Mouse (Mus musculus): ENCODE measurements around the gene Mif. TPM values are rescaled to one million over a fixed set of nuclear protein-coding genes. Genes with fewer than 3 reads are reported as not detected.
A peak's percentile ranks its signal among the peaks of the same experiment; 100 is the strongest.
"Not testable (repeated sequence)": the region's sequence is repeated elsewhere in the genome, so short reads cannot be mapped to it uniquely, and the experiment has no call there.

Gene Mif
- polyA plus RNA-seq, 1 experiment from 2014 or later = 529 TPM

DNA sequence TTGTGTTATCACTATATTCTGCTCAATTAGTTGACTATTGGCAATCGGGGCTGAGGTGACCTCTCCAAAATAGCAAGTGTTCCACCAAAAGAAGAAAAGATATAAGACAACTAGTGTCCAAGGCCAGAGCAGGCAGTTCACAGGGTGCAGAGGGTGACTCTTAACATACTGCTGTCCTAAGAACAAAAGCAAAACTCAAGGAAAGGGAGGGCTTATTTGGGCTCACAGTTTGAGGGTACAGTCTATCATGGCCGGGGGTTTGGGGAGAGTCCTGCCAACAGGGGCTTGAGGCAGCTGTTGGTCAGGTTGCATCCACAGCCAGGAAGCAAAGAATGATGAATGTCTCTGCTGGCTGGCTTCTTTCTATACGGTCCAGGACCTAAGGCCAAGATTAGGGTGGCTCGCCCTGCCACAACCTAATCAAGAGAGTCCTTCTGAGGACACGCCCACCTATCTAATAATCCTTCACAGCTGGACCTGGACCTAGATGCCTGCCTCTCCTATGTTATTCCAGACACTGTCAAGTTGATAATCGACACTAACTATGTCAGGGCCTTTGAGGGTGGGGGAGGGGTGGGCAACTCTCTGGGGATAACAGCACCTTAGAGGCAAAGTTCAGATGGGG lies 14.6 kb downstream of the Mif start:
- WGBS = 58% methylated on average over 6 of the region's 6 CpGs
- Histone ChIP-seq H3K36me3 (ENCODE audit: control insufficient read depth, insufficient read depth) (no peaks in the 10 kb centered on the region), H3K4me1 (replicated peaks; ENCODE audit: control insufficient read depth, insufficient read depth, low read length) (no peaks in the 10 kb centered on the region), H3K27ac (ENCODE audit: low read depth, low read length) (no peak overlapping the region), H3K9ac (ENCODE audit: low read depth, low read length) (no peak overlapping the region), H3K27me3 (replicated peaks; ENCODE audit: control insufficient read depth, insufficient read depth, low read length) (no peaks in the 10 kb centered on the region), H3K4me2 (replicated peaks; ENCODE audit: low read depth) (no peak overlapping the region), H3K9me3 (ENCODE audit: control insufficient read depth) (no peaks in the 10 kb centered on the region), H3K4me3 (ENCODE audit: low read depth, low read length) (no peak overlapping the region)
- ATAC-seq = no peak
- no peak for TF ChIP-seq CTCF (IDR thresholded peaks at IDR 0.05; ENCODE audit: low read depth)

DNA sequence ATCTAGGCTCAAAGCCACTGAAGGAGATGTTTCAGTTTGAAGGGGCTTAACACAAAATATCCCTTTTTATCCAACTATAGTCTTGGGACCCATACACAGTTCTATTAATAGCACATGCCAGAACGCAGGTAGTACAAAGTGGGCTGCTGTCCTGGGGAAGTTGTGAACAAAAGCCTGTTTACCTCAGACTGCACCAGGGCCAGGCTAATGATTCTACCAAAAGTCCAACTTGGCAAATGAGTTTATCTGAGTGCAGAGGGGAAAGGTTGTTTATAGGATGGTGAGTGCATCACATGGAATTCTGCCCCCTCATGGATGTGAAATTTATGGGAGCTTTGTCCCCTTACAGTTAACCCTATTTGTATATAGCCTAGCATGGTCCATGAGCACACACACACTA lies 15.2 kb downstream of the Mif start:
- Histone ChIP-seq H3K9ac (ENCODE audit: low read depth, low read length) (no peak overlapping the region), H3K9me3 (ENCODE audit: control insufficient read depth) (no peaks in the 10 kb centered on the region), H3K27ac (ENCODE audit: low read depth, low read length) (no peak overlapping the region), H3K4me1 (replicated peaks; ENCODE audit: control insufficient read depth, insufficient read depth, low read length) (no peaks in the 10 kb centered on the region), H3K4me3 (ENCODE audit: low read depth, low read length) (no peak overlapping the region), H3K27me3 (replicated peaks; ENCODE audit: control insufficient read depth, insufficient read depth, low read length) (no peaks in the 10 kb centered on the region), H3K36me3 (ENCODE audit: control insufficient read depth, insufficient read depth) (no peaks in the 10 kb centered on the region), H3K4me2 (replicated peaks; ENCODE audit: low read depth) (no peak overlapping the region)
- WGBS = 61% methylated on average over 1 of the region's 1 CpGs
- no peak for ATAC-seq
- 0 out of 2 replicates have a peak, but pooled peaks have one; percentile 11 for TF ChIP-seq CTCF (IDR thresholded peaks at IDR 0.05; ENCODE audit: low read depth)

DNA sequence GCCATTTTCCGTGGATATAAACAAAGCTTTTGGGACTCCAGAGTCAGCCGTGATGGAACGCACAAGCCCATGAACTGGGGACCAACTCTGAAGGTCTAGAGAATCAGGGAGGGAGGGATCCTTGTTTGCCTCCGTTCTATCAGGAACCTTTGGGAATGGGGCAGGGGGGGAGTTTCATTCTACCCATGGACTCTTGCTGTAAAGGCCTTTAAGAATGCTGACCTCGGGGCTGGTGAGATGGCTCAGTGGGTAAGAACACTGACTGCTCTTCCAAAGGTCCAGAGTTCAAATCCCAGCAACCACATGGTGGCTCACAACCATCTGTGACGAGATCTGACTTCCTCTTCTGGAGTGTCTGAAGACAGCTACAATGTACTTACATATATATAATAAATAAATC lies 16.1 kb downstream of the Mif start:
- not testable (repeated sequence) for H3K4me1 ChIP-seq (replicated peaks; ENCODE audit: control insufficient read depth, insufficient read depth, low read length); ATAC-seq; H3K9ac ChIP-seq (ENCODE audit: low read depth, low read length); H3K9me3 ChIP-seq (ENCODE audit: control insufficient read depth); H3K27me3 ChIP-seq (replicated peaks; ENCODE audit: control insufficient read depth, insufficient read depth, low read length); H3K4me2 ChIP-seq (replicated peaks; ENCODE audit: low read depth); H3K4me3 ChIP-seq (ENCODE audit: low read depth, low read length); H3K36me3 ChIP-seq (ENCODE audit: control insufficient read depth, insufficient read depth); H3K27ac ChIP-seq (ENCODE audit: low read depth, low read length)
- 72% methylated on average over 6 of the region's 6 CpGs for whole genome bisulfite sequencing

DNA sequence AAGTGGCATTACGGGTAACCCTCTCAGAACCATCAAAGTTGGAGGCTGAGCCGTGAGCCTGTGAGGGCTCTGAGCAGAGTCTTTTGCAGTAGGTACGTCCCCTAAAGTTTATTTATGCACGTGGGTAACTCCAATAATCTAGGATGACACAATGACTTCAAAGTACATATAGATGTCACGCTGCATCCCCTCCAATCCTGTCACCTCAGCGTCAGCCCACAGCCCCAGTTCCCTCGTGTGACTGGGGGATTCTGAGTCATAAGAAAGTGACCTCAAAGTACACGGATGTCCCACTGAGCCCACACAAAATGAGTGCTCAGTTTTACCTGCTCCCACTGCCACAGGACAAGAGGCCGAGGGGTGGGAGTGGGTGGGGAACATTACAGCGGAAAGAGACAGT lies 20.9 kb downstream of the Mif start:
- no peaks in the 10 kb centered on the region for H3K36me3 ChIP-seq (ENCODE audit: control insufficient read depth, insufficient read depth)
- H3K4me1 ChIP-seq (replicated peaks; ENCODE audit: control insufficient read depth, insufficient read depth, low read length) = no peaks in the 10 kb centered on the region
- no peak overlapping the region for H3K27ac ChIP-seq (ENCODE audit: low read depth, low read length)
- TF ChIP-seq CTCF (IDR thresholded peaks at IDR 0.05; ENCODE audit: low read depth) = no peak
- H3K4me3 ChIP-seq (ENCODE audit: low read depth, low read length) = no peak overlapping the region
- H3K9me3 ChIP-seq (ENCODE audit: control insufficient read depth) = no peaks in the 10 kb centered on the region
- no peak overlapping the region for H3K4me2 ChIP-seq (replicated peaks; ENCODE audit: low read depth)
- H3K27me3 ChIP-seq (replicated peaks; ENCODE audit: control insufficient read depth, insufficient read depth, low read length) = no peaks in the 10 kb centered on the region
- no peak for ATAC-seq
- 86% methylated on average over 10 of the region's 10 CpGs for WGBS
- H3K9ac ChIP-seq (ENCODE audit: low read depth, low read length) = no peak overlapping the region

DNA sequence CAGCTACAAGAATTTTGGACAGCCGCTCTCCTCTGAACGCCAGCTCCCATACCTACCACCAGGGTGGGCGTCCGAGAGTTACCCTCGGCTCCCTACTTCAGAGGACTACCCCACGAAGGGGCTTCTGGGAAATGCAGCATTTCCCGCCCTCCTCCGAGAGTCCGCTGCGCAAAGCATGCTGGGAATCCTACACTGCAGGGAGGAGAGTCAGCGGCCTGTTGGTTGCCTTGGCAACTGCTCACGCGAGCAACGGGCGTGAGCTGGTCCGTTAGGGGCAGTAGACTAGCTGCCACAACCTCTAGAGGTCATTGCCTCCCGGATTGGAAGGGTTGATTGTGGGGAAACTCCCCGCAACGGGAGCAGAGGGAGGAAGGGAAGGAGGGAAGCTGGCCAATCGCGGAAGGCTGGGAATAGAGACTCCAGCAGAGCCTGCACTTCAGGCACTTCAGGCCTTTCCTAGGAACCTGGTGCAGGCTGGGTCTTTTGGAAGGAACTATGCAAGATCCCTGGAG lies 22.7 kb downstream of the Mif start, which contains the start of gene Gstt2:
Gene Gstt2 (minus strand): TSS at position 177 of the 512 bp plus-strand sequence.
- Histone ChIP-seq H3K4me3 (ENCODE audit: low read depth, low read length) (peak within 1 kb of the TSS; percentile 27), H3K27ac (ENCODE audit: low read depth, low read length) (peak within 1 kb of the TSS; percentile 41; the same call in 1 of the 2 replicates), H3K4me1 (replicated peaks; ENCODE audit: control insufficient read depth, insufficient read depth, low read length) (no peaks in the 10 kb centered on the region), H3K36me3 (ENCODE audit: control insufficient read depth, insufficient read depth) (no peaks in the 10 kb centered on the region), H3K9ac (ENCODE audit: low read depth, low read length) (0 out of 2 replicates have a peak within 1 kb of the TSS, but pooled peaks have one; percentile 18), H3K27me3 (replicated peaks; ENCODE audit: control insufficient read depth, insufficient read depth, low read length) (no peaks in the 10 kb centered on the region), H3K9me3 (ENCODE audit: control insufficient read depth) (no peaks in the 10 kb centered on the region), H3K4me2 (replicated peaks; ENCODE audit: low read depth) (peak within 1 kb of the TSS; percentile 58)
- under 1% methylated on average over 21 of the region's 21 CpGs for WGBS
- ATAC-seq = peak; percentile 67
- TF ChIP-seq CTCF (IDR thresholded peaks at IDR 0.05; ENCODE audit: low read depth) = peak; percentile 68

DNA sequence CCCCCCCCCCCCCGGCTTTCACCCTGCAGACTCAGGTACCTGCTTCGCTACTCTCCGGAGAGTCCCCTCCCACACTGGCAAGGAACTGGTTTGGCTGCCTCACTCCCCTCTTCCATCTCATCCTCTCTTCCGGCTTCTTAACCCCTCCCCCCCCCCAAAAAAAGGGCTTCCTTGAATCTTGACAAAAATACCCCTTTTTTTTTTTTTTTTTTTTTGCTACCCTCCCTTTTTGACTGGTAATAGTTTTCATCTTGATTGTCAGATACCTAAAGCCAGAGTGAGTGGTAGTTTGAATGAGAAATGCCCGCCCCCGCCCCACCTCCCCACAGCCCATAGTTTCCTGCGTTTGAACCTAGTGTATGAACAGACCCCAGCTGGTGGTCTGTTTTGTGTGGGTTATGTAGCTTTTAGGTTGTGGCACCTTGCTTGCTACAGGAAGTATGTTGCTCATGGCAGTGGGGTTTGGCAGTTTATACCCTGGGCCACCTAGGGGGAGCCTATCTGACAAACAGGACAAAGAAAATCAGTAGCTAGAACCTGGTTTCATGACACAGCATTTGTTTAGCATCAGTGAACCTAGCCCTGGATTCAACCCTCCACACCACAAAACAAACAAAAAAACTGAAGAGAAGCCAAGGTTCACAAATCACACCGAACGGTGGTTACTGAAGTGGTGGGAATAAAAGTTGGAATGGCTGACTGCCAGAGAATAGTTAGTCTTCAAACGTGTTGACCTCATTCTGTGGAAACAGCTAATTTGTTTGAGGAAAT lies 24.1 kb downstream of the Mif start:
- no peak overlapping the region for H3K9ac ChIP-seq (ENCODE audit: low read depth, low read length)
- H3K36me3 ChIP-seq (ENCODE audit: control insufficient read depth, insufficient read depth) = no peaks in the 10 kb centered on the region
- H3K4me3 ChIP-seq (ENCODE audit: low read depth, low read length) = peak overlapping the region; percentile 55
- no peaks in the 10 kb centered on the region for H3K4me1 ChIP-seq (replicated peaks; ENCODE audit: control insufficient read depth, insufficient read depth, low read length)
- no peaks in the 10 kb centered on the region for H3K27me3 ChIP-seq (replicated peaks; ENCODE audit: control insufficient read depth, insufficient read depth, low read length)
- ATAC-seq = peak; percentile 7; the same call in 1 of the 2 replicates
- 10% methylated on average over 9 of the region's 10 CpGs for WGBS
- peak overlapping the region; percentile 55; the same call in 1 of the 2 replicates for H3K27ac ChIP-seq (ENCODE audit: low read depth, low read length)
- H3K9me3 ChIP-seq (ENCODE audit: control insufficient read depth) = no peaks in the 10 kb centered on the region
- H3K4me2 ChIP-seq (replicated peaks; ENCODE audit: low read depth) = peak overlapping the region; percentile 86
- peak; percentile 37; the same call in 1 of the 2 replicates for TF ChIP-seq CTCF (IDR thresholded peaks at IDR 0.05; ENCODE audit: low read depth)

Measured in intestine, postnatal 0 days (tissue).